Mouse (Mus musculus): ENCODE results near the gene 1810009A15Rik. TPM values are rescaled to one million over a fixed set of nuclear protein-coding genes. Genes with fewer than 3 reads are reported as not detected.
A peak's percentile ranks its signal among the peaks of the same experiment; 100 is the strongest.
"Not testable (repeated sequence)": the region's sequence is repeated elsewhere in the genome, so short reads cannot be mapped to it uniquely, and the experiment has no call there.

Gene 1810009A15Rik
- polyA plus RNA-seq, 1 experiment from 2014 or later: 139 TPM

DNA sequence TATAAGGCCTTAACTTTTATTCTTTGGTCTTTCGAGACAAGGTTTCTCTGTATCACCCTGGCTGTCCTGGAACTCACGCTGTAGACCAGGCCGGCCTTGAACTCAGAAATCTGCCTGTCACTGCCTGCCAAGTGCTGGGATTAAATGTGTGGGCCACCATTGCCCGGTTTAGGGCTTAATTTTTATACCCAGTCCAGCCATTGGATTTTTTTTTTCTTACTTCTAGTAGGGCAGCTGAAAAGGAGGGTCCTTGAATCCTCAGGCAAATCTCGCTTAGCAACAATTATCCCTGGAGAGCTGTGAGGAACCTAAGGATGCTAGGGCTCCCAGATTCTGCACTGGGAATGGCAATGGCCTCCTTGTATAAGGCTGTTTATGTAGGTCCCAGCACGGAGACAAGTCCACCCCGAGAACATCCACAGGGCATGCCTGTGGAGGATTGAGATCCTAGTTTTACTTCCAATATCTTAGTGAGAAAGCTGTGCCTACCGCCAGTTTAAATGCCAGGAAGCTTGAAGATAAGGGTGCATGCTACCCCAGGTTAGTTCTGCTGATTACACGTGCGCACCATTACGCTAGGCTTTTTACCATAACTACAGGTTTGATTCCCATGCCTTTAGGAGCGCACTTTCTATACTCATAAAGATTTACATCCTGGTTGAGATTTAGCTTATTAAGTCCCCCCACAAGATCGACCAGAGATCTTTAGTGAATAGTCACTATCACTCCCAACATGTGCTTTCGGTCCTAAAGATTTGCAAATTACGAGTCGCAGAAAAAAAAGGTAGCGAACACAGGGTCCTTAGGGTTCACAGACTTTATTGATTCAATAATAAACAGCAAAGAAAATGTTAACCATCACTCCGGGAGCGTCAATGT, 829 bp upstream of the 1810009A15Rik start:
- 16% methylated on average over 19 of the region's 19 CpGs for WGBS
- Histone ChIP-seq H3K27ac (peak overlapping the region; percentile 94), H3K4me1 (replicated peaks) (peaks cover 21% of the 10 kb centered on the region), H3K36me3 (peaks cover 19% of the 10 kb centered on the region), H3K4me3 (peak overlapping the region; percentile 74), H3K9me3 (no peaks in the 10 kb centered on the region), H3K27me3 (ENCODE audit: insufficient read depth, poor library complexity, severe bottlenecking) (no peaks in the 10 kb centered on the region)
- no peak for DNase-seq (ENCODE audit: low spot score)

DNA sequence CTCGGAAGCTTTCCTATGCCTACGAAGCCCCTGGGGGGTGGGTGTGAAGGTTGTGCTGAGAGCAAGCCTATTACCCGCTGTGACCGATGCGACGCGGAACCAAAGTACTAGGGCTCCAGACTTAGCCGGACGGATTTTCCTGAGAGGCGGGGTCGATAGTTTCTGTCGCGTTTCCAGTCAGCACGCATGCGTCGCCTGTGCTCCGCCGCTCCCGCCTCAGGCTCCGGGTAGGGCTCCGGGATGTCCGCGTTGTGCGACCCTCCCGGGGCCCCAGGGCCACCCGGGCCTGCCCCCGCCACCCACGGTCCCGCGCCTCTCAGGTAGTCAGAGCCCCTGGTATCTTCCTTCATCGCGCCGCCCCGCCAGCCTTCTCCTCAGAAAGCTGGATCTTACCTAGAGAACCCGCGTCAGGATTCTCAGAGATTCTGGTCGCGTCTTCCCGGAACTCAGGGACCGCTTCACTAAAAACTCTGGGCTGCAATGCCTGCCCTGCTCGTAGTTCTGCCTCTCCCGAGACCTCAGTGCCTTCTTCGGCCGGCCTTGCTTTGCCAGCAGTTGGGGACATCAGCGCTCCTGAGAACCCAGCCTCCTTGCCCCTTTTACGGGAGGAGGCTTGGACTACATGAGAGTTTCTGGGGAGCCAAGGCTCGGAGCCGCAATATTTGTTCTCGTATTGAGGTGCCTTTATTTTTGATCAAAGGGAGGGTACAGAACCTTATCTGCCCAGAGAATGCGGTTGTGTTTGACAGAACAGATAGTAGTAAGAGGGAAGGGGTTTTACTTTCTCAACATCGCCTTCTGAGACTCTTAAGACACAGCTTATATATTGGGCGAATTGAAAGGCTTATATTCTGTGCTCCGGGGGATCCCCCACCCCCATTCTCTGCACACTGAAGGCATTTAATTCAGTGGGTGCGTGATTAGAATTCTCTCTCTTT, 4.4 kb downstream of the 1810009A15Rik start, which contains the start of gene Ints5:
Ints5 (plus strand) TSS at position 177 of the 938 bp plus-strand sequence.
- peak; percentile 86 for DNase-seq (ENCODE audit: low spot score)
- H3K27ac ChIP-seq: peak within 1 kb of the TSS; percentile 96
- no peaks in the 10 kb centered on the region for H3K9me3 ChIP-seq
- no peaks in the 10 kb centered on the region for H3K27me3 ChIP-seq (ENCODE audit: insufficient read depth, poor library complexity, severe bottlenecking)
- 3% methylated on average over 54 of the region's 54 CpGs for WGBS
- H3K4me1 ChIP-seq (replicated peaks): peaks cover 46% of the 10 kb centered on the region
- peak within 1 kb of the TSS; percentile 79 for H3K4me3 ChIP-seq
- H3K36me3 ChIP-seq: peaks cover 47% of the 10 kb centered on the region

DNA sequence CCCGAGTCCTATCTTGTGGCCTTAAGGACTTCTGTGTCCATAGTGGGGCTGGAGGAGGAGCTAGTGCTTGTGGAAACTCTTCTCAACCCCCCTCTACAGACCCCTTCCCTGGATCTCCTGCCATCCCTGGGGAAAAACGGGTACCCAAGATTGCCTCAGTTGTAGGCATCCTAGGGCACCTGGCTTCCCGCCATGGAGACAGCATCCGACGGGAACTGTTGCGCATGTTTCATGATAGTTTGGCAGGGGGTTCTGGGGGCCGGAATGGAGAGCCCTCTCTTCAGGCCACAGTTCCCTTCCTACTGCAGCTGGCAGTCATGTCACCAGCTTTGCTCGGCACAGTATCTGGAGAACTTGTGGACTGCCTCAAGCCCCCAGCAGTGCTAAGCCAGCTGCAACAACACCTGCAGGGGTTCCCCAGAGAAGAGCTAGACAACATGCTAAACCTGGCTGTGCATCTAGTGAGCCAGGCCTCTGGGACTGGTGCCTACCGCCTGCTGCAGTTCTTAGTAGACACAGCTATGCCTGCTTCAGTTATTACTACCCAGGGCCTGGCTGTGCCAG, 6.8 kb downstream of the 1810009A15Rik start:
- no peak for DNase-seq (ENCODE audit: low spot score)
- Histone ChIP-seq H3K27me3 (ENCODE audit: insufficient read depth, poor library complexity, severe bottlenecking) (no peaks in the 10 kb centered on the region), H3K36me3 (peaks cover 47% of the 10 kb centered on the region), H3K27ac (no peak overlapping the region; the same call in 1 of the 2 replicates), H3K4me1 (replicated peaks) (peaks cover 51% of the 10 kb centered on the region), H3K9me3 (no peaks in the 10 kb centered on the region), H3K4me3 (peak overlapping the region; percentile 20; the same call in 1 of the 2 replicates)
- WGBS: 92% methylated on average over 9 of the region's 9 CpGs

- Histone ChIP-seq H3K4me3 (peak overlapping the region; percentile 20; the same call in 1 of the 2 replicates), H3K27ac (0 out of 2 replicates have a peak overlapping the region, but pooled peaks have one; percentile 5), H3K4me1 (replicated peaks) (peaks cover 51% of the 10 kb centered on the region), H3K36me3 (peaks cover 47% of the 10 kb centered on the region)
- H3K9me3 ChIP-seq; H3K27me3 ChIP-seq (ENCODE audit: insufficient read depth, poor library complexity, severe bottlenecking); DNase-seq (ENCODE audit: low spot score): not testable (repeated sequence)
- 95% methylated on average over 5 of the region's 5 CpGs for WGBS
Observed at GRCm38 (mm10) chr19:8896231-8896630, 7.6 kb downstream of the 1810009A15Rik start.

DNA sequence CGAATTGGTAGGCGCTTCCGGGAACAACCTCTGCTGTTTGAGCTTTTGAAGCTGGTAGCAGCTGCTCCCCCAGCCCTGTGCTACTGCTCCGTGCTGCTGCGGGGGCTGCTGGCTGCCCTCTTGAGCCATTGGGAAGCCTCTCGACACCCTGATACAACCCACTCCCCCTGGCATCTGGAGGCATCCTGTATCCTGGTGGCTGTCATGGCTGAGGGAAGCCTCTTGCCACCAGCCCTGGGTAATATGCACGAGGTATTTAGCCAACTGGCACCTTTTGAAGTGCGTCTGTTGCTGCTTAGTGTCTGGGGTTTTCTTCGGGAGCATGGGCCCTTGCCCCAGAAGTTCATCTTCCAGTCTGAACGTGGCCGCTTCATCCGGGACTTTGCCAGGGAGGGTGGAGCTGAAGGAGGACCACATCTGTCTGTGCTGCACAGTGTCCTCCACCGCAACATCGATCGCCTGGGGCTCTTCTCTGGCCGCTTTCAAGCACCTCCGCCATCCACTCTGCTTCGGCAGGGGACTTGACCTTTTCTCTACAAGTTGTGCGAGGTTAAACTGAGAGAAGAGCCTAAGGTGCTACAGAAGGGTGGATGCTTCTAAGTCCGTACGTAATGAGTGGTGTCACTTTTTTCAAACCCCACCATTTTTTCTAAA, 8.7 kb downstream of the 1810009A15Rik start:
- Histone ChIP-seq H3K36me3 (peaks cover 53% of the 10 kb centered on the region), H3K4me3 (peak overlapping the region; percentile 92), H3K4me1 (replicated peaks) (peaks cover 51% of the 10 kb centered on the region), H3K27ac (peak overlapping the region; percentile 96)
- H3K9me3 ChIP-seq; H3K27me3 ChIP-seq (ENCODE audit: insufficient read depth, poor library complexity, severe bottlenecking): not testable (repeated sequence)
- peak; percentile 55 for DNase-seq (ENCODE audit: low spot score)
- 26% methylated on average over 21 of the region's 21 CpGs for WGBS

- Histone ChIP-seq H3K9me3 (no peaks in the 10 kb centered on the region), H3K4me3 (peak within 1 kb of the TSS; percentile 92), H3K4me1 (replicated peaks) (peaks cover 47% of the 10 kb centered on the region), H3K27me3 (ENCODE audit: insufficient read depth, poor library complexity, severe bottlenecking) (no peaks in the 10 kb centered on the region), H3K36me3 (peaks cover 59% of the 10 kb centered on the region), H3K27ac (peak within 1 kb of the TSS; percentile 96)
- DNase-seq (ENCODE audit: low spot score): peak; percentile 96
- WGBS: under 1% methylated on average over 53 of the region's 53 CpGs
Observed at GRCm38 (mm10) chr19:8897865-8898495, 9.3 kb downstream of the 1810009A15Rik start, which contains the start of gene Ganab. TSS of gene Ganab (plus strand) at chr19:8898071.

DNA sequence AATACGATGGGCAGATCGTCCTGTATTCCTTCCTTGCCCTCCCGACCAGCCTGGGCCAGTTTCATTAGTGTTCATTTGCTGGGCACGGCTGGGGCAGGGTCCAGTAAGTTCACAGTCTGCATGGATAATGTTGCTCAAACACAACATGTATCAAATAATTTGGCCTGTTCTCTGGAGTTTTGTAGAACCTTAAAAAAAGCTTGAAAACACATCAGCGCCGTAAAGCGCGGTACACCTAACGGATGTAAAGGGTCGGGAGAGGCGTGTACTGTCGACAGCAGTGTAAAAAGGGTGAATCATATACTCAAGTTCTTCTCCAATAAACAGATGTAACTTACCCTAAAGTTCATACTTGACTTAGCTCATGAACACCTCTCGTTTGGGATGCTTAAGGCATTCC, 9.9 kb downstream of the 1810009A15Rik start:
- WGBS: 19% methylated on average over 13 of the region's 13 CpGs
- peaks cover 43% of the 10 kb centered on the region for H3K4me1 ChIP-seq (replicated peaks)
- H3K27me3 ChIP-seq (ENCODE audit: insufficient read depth, poor library complexity, severe bottlenecking): no peaks in the 10 kb centered on the region
- H3K36me3 ChIP-seq: peaks cover 65% of the 10 kb centered on the region
- no peaks in the 10 kb centered on the region for H3K9me3 ChIP-seq
- peak overlapping the region; percentile 92 for H3K4me3 ChIP-seq
- DNase-seq (ENCODE audit: low spot score): no peak
- peak overlapping the region; percentile 96 for H3K27ac ChIP-seq

GRCm38 (mm10) chr19:8899079-8899478, 10.4 kb downstream of the 1810009A15Rik start:
- WGBS: 78% methylated on average over 3 of the region's 3 CpGs

GRCm38 (mm10) chr19:8903412-8903811, 14.8 kb downstream of the 1810009A15Rik start:
- WGBS: 95% methylated on average over 5 of the region's 5 CpGs
- Histone ChIP-seq H3K9me3 (no peaks in the 10 kb centered on the region), H3K4me1 (replicated peaks) (peaks cover 12% of the 10 kb centered on the region), H3K27me3 (ENCODE audit: insufficient read depth, poor library complexity, severe bottlenecking) (no peaks in the 10 kb centered on the region), H3K36me3 (peaks cover 85% of the 10 kb centered on the region), H3K4me3 (no peak overlapping the region), H3K27ac (no peak overlapping the region)
- DNase-seq (ENCODE audit: low spot score): no peak

More at GRCm38 (mm10) chr19:8899079-8899478, 10.4 kb downstream of the 1810009A15Rik start:
- Histone ChIP-seq H3K9me3 (no peaks in the 10 kb centered on the region), H3K27me3 (ENCODE audit: insufficient read depth, poor library complexity, severe bottlenecking) (no peaks in the 10 kb centered on the region), H3K36me3 (peaks cover 70% of the 10 kb centered on the region), H3K4me3 (peak overlapping the region; percentile 92), H3K27ac (peak overlapping the region; percentile 96; the same call in 1 of the 2 replicates), H3K4me1 (replicated peaks) (peaks cover 38% of the 10 kb centered on the region)
- no peak for DNase-seq (ENCODE audit: low spot score)

GRCm38 (mm10) chr19:8908531-8908930, 19.9 kb downstream of the 1810009A15Rik start:
- H3K36me3 ChIP-seq: peaks cover 99% of the 10 kb centered on the region
- 91% methylated on average over 6 of the region's 6 CpGs for WGBS
- H3K9me3 ChIP-seq: no peaks in the 10 kb centered on the region
- no peak overlapping the region for H3K27ac ChIP-seq
- H3K4me3 ChIP-seq: no peak overlapping the region
- H3K27me3 ChIP-seq (ENCODE audit: insufficient read depth, poor library complexity, severe bottlenecking): no peaks in the 10 kb centered on the region
- no peaks in the 10 kb centered on the region for H3K4me1 ChIP-seq (replicated peaks)
- no peak for DNase-seq (ENCODE audit: low spot score)

DNA sequence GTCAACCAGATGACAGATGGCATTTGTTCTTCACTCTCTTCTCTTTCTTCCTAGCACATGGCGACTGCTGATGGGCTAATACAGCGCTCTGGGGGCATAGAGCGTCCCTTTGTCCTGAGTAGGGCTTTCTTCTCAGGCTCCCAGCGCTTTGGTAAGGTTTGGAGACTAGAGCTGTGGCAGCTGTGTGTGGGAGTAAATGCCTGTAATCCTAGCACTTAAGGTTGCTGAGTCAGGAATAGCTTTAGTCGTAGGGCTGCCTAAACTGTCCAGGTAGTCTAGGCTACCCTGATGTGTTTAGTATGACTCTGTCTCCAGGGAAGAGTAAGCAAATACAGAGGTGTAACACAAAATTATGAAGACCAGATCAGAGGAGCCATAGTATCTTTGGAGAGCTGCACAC, 23.2 kb downstream of the 1810009A15Rik start:
- Histone ChIP-seq H3K27ac (no peak overlapping the region), H3K27me3 (ENCODE audit: insufficient read depth, poor library complexity, severe bottlenecking) (no peaks in the 10 kb centered on the region), H3K4me1 (replicated peaks) (no peaks in the 10 kb centered on the region), H3K4me3 (no peak overlapping the region), H3K9me3 (no peaks in the 10 kb centered on the region), H3K36me3 (peaks cover 100% of the 10 kb centered on the region)
- no peak for DNase-seq (ENCODE audit: low spot score)
- 93% methylated on average over 5 of the region's 5 CpGs for WGBS
